Comparison of ENCODE assay signal across 27 mouse cellular contexts in the genomic region with DNA sequence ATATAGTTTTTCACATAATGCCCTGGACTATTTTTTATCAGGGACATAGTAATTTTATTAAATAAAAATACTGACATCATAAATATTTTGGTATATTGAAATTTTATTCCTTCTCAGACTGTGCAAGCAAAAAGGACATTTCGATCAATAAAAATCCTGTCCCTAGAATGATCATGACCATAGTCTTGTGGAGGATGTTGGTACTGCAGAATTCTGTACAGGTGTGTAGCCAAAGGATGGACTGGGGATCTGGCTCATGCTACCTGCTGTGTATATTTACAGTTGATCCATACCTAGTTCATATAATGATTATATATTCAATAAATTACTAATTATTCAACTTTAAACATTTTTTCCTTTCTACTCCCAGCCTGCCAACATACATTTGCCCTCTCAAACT.
"Had no signal": no experiment of that assay in that cellular context is flagged by ENCODE, and none has a peak within 500 bp of the region (broad histone marks: within the 10 kb centered on the region; RNA-seq: fewer than 3 reads in every experiment).

No protein-coding gene starts in this region.

- H3K9ac ChIP-seq: embryonic facial prominence, embryonic 12.5 days; embryonic facial prominence, embryonic 13.5 days; embryonic facial prominence, embryonic 15.5 days; forebrain, embryonic 12.5 days; forebrain, embryonic 13.5 days; forebrain, embryonic 15.5 days; forebrain, postnatal 0 days had no signal

- H3K4me2 ChIP-seq: embryonic facial prominence, embryonic 12.5 days; embryonic facial prominence, embryonic 13.5 days; embryonic facial prominence, embryonic 15.5 days; forebrain, embryonic 12.5 days; forebrain, embryonic 13.5 days; forebrain, embryonic 15.5 days had no signal

- ATAC-seq: forebrain, embryonic 13.5 days; forebrain, embryonic 14.5 days; forebrain, embryonic 15.5 days; forebrain, embryonic 16.5 days; forebrain, postnatal 0 days had no signal

- H3K27ac ChIP-seq: embryonic facial prominence, embryonic 12.5 days; embryonic facial prominence, embryonic 13.5 days; embryonic facial prominence, embryonic 15.5 days; forebrain, embryonic 10.5 days; forebrain, embryonic 12.5 days; forebrain, embryonic 13.5 days; forebrain, embryonic 15.5 days; gastrocnemius, adult 2 months; heart, adult 2 months had no signal

- H3K27me3 ChIP-seq: embryonic facial prominence, embryonic 12.5 days; embryonic facial prominence, embryonic 13.5 days; embryonic facial prominence, embryonic 15.5 days; forebrain, embryonic 12.5 days; forebrain, embryonic 13.5 days; forebrain, embryonic 15.5 days had no signal

- H3K4me1 ChIP-seq: embryonic facial prominence, embryonic 12.5 days; embryonic facial prominence, embryonic 13.5 days; embryonic facial prominence, embryonic 15.5 days; forebrain, embryonic 10.5 days; forebrain, embryonic 12.5 days; forebrain, embryonic 13.5 days; forebrain, embryonic 15.5 days had no signal

- H3K9me3 ChIP-seq: embryonic facial prominence, embryonic 12.5 days; embryonic facial prominence, embryonic 13.5 days; embryonic facial prominence, embryonic 15.5 days; forebrain, embryonic 10.5 days; forebrain, embryonic 12.5 days; forebrain, embryonic 13.5 days; forebrain, embryonic 15.5 days had no signal

- H3K4me3 ChIP-seq: embryonic facial prominence, embryonic 12.5 days; embryonic facial prominence, embryonic 13.5 days; embryonic facial prominence, embryonic 15.5 days; erythroblast, embryonic 14.5 days; forebrain, embryonic 10.5 days; forebrain, embryonic 12.5 days; forebrain, embryonic 13.5 days; forebrain, embryonic 15.5 days; gastrocnemius, adult 2 months; heart, adult 2 months had no signal

- DNase-seq: cerebellum, adult 8-10 months; cerebellum, adult 9-10 months; cerebellum, adult 9-11 months; cerebellum, postnatal 10 days; cerebellum, postnatal 14 days; cerebellum, postnatal 25 days; cerebellum, postnatal 36 days; embryo, embryonic 11 days; forebrain, postnatal 0 days; gastrocnemius, adult 2 months; gastrocnemius, postnatal 10 days; gastrocnemius, postnatal 14 days; gastrocnemius, postnatal 25 days; gastrocnemius, postnatal 36 days; heart, adult 11 months; heart, adult 18-20 months; heart, adult 2 months had no signal

- H3K36me3 ChIP-seq: embryonic facial prominence, embryonic 12.5 days; embryonic facial prominence, embryonic 13.5 days; embryonic facial prominence, embryonic 15.5 days; forebrain, embryonic 10.5 days; forebrain, embryonic 12.5 days; forebrain, embryonic 15.5 days had no signal
